Mouse (Mus musculus) limb, embryonic 10.5 days (tissue): ENCODE data around the gene Dnajc15. TPM values are rescaled to one million over a fixed set of nuclear protein-coding genes. Genes with fewer than 3 reads are reported as not detected.
"Not testable (repeated sequence)": the region's sequence is repeated elsewhere in the genome, so short reads cannot be mapped to it uniquely, and the experiment has no call there.

Experiments
- DNase-seq: peaks from one replicate; pipeline ENCODE4 v3.0.0-alpha.2; 2017; ENCODE audit warnings: low spot score
- H3K27ac ChIP-seq: fragments of 300-500 bp; sonication (generic); 2 replicates; pipeline ENCODE4 v1.5.1; 2016; ENCODE audit warnings: mild to moderate bottlenecking
- H3K27me3 ChIP-seq: fragments of 300-500 bp; sonication (generic); 2 replicates; pipeline ENCODE4 v1.6.1; 2016; ENCODE audit warnings: low read depth, mild to moderate bottlenecking; ENCODE audit not compliant: poor library complexity, severe bottlenecking
- H3K36me3 ChIP-seq: fragments of 300-500 bp; sonication (generic); 2 replicates; pipeline ENCODE4 v1.6.1; 2016; ENCODE audit warnings: mild to moderate bottlenecking, moderate library complexity
- H3K4me1 ChIP-seq: fragments of 300-500 bp; sonication (generic); 2 replicates; pipeline ENCODE4 v1.6.1; 2016
- H3K4me3 ChIP-seq: fragments of 300-500 bp; sonication (generic); 2 replicates; pipeline ENCODE4 v1.5.1; 2016; ENCODE audit warnings: mild to moderate bottlenecking, moderate library complexity
- H3K9me3 ChIP-seq: fragments of 300-500 bp; sonication (generic); replicated peaks from 2 replicates; pipeline ENCODE4 v1.6.1; 2016; ENCODE audit warnings: mild to moderate bottlenecking
- WGBS: fragments of 180-500 bp; shearing (Covaris S2); methylation state at CpG from one replicate; pipeline ENCODE4 v1.1.7; 2016; 5-methylcytosine and 5-hydroxymethylcytosine counted together
- polyA plus RNA-seq: library from polyadenylated mRNA; unstranded; fragments of >200 nt; fragmentation: Nextera tagmentation; extraction: Ambion mirVana; gene quantifications from 2 replicates; pipeline ENCODE4 v1.2.1, GENCODE M21; 2016

Dnajc15 gene
- polyA plus RNA-seq, 1 experiment from 2014 or later, result 118 TPM

DNA sequence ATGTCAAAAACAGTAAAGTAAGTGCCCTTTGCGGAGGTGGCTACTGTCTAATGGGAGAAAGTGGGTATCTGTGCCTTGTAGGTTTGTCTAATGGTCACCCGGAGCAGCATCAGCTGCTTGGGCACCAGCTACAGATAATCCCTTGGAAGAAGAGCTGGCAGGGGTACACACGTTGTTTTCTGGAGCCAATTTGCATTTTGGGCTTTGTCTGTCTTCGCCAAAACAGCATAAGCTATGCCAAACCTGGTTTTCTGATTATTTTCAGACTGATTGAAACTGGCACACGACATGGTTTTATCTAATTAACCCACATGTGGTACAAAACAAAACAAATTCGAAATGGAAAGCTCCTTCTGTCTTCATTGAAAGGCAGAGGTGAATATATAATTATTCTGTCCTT lies 7.7 kb upstream of the Dnajc15 start:
- H3K27me3 ChIP-seq, result no peaks in the 10 kb centered on the region
- H3K4me1 ChIP-seq, result no peaks in the 10 kb centered on the region
- 78% methylated on average over 6 of the region's 6 CpGs for WGBS

DNA sequence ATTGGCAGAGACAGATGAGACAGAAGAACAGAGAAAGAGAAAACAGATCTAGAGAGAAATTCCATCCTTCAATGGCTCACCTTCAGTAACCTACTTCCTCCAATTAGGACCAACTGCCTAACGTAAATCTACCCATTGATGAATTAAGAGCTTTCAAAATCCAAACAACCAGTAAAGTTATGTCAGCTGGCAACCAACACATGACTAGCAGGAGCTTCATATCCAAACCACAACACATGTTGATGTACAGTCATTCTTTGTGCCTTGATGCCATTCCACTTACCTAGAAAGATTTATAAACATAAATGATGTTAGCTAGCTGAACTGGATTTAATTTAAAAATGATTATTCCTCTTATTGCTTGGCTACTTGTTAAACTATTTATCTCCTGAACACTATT lies 7.1 kb upstream of the Dnajc15 start:
- 67% methylated on average over 1 of the region's 1 CpGs for WGBS
- no peaks in the 10 kb centered on the region for H3K36me3 ChIP-seq
- no peaks in the 10 kb centered on the region for H3K27me3 ChIP-seq
- no peaks in the 10 kb centered on the region for H3K9me3 ChIP-seq
- H3K4me3 ChIP-seq, result no peak overlapping the region
- H3K27ac ChIP-seq, result no peak overlapping the region
- no peaks in the 10 kb centered on the region for H3K4me1 ChIP-seq
- DNase-seq, result no peak

More for the DNA sequence above, 7.7 kb upstream of the Dnajc15 start:
- no peak for DNase-seq
- no peaks in the 10 kb centered on the region for H3K9me3 ChIP-seq
- no peak overlapping the region for H3K4me3 ChIP-seq
- no peaks in the 10 kb centered on the region for H3K36me3 ChIP-seq
- H3K27ac ChIP-seq, result no peak overlapping the region

- not testable (repeated sequence) for H3K36me3 ChIP-seq, H3K27me3 ChIP-seq, H3K9me3 ChIP-seq, H3K4me1 ChIP-seq, DNase-seq, H3K27ac ChIP-seq, H3K4me3 ChIP-seq
- 84% methylated on average over 2 of the region's 2 CpGs for WGBS
These were observed 3.0 kb upstream of the Dnajc15 start for GRCm38 (mm10) chr14:77877876-77878275.

DNA sequence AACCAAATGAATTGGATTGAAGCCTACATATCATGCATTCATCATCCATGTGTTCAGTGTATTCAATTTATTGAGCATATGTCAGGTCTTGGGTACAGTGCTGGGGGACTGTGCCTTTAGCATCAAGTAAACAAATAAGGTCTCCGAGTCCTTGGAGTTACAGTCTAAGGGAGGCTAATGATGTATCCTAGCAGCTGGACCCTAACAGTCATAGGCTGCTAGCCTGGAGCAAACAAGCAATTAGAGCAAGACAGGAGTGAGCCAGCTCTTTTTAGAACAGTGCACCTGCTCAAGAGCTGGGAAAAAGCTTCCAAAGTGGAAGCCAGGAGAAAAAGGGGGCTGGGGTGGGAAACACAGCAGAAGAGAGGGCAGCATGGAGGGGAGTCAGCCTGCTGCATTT lies 1.3 kb upstream of the Dnajc15 start:
- no peak overlapping the region for H3K27ac ChIP-seq
- H3K4me1 ChIP-seq, result peaks cover 9% of the 10 kb centered on the region
- no peak for DNase-seq
- H3K9me3 ChIP-seq, result no peaks in the 10 kb centered on the region
- H3K27me3 ChIP-seq, result no peaks in the 10 kb centered on the region
- H3K36me3 ChIP-seq, result no peaks in the 10 kb centered on the region
- H3K4me3 ChIP-seq, result no peak overlapping the region
- WGBS, result 81% methylated on average over 1 of the region's 1 CpGs

- Histone ChIP-seq H3K36me3 (0 out of 2 replicates have a peak, but pooled peaks cover 4% of the 10 kb centered on the region), H3K4me1 (peaks cover 9% of the 10 kb centered on the region), H3K4me3 (no peak overlapping the region), H3K27me3 (no peaks in the 10 kb centered on the region), H3K27ac (no peak overlapping the region), H3K9me3 (no peaks in the 10 kb centered on the region)
- 94% methylated on average over 6 of the region's 6 CpGs for WGBS
- DNase-seq, result no peak
These were observed 3.4 kb downstream of the Dnajc15 start for GRCm38 (mm10) chr14:77871380-77871975.

GRCm38 (mm10) chr14:77870926-77871325 lies 4.0 kb downstream of the Dnajc15 start:
- Histone ChIP-seq H3K27ac (no peak overlapping the region), H3K27me3 (no peaks in the 10 kb centered on the region), H3K4me3 (no peak overlapping the region), H3K36me3 (0 out of 2 replicates have a peak, but pooled peaks cover 4% of the 10 kb centered on the region), H3K9me3 (no peaks in the 10 kb centered on the region), H3K4me1 (peaks cover 9% of the 10 kb centered on the region)
- 87% methylated on average over 3 of the region's 3 CpGs for WGBS
- DNase-seq, result no peak

DNA sequence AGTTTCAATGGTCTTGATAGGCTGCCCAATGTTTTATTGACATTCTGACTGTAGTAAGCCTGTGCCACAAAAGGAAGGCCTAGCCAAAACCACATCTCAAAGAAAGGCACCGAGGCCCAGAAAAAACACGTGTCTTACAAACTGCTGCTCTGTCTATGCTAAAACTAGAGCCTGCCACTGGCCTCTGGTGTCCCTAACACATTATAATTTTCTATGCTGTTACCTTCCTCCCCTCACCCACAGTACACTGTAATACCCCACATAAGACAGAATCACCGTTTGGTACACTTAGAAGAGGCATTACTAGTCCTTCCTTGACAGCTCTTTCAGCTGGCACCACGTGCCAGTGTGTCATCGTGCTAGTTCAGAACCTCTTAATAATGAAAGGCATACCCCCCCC lies 7.3 kb downstream of the Dnajc15 start:
- no peak for DNase-seq
- no peak overlapping the region for H3K4me3 ChIP-seq
- no peak overlapping the region for H3K27ac ChIP-seq
- 0 out of 2 replicates have a peak, but pooled peaks cover 5% of the 10 kb centered on the region for H3K4me1 ChIP-seq
- H3K27me3 ChIP-seq, result no peaks in the 10 kb centered on the region
- WGBS, result 95% methylated on average over 5 of the region's 5 CpGs
- 0 out of 2 replicates have a peak, but pooled peaks cover 4% of the 10 kb centered on the region for H3K36me3 ChIP-seq
- no peaks in the 10 kb centered on the region for H3K9me3 ChIP-seq

GRCm38 (mm10) chr14:77864510-77864909 lies 10.4 kb downstream of the Dnajc15 start:
- H3K9me3 ChIP-seq, result no peaks in the 10 kb centered on the region
- WGBS, result 92% methylated on average over 6 of the region's 6 CpGs
- no peaks in the 10 kb centered on the region for H3K27me3 ChIP-seq
- peaks cover 13% of the 10 kb centered on the region; the same call in 1 of the 2 replicates for H3K4me1 ChIP-seq
- H3K36me3 ChIP-seq, result no peaks in the 10 kb centered on the region
- no peak overlapping the region for H3K27ac ChIP-seq
- no peak overlapping the region for H3K4me3 ChIP-seq
- no peak for DNase-seq

DNA sequence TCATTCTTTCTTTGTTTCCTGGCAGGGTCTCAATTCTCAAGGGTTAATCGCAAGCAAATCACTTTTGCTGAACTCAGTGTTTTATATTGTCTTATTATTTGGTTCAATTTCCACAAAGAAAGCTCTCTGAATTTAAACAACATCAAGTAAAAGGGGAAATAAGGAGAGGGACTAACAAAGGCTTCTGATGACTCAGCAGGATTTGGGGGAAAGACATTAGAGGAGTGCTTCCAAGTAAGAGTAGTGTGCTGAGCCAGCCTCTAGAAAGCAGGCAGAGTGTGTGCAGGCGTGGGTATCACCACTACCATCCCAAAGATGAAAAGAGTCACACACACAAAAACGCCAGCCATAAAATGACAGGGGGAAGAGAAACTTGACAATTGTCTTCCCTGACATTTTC lies 10.9 kb downstream of the Dnajc15 start:
- no peaks in the 10 kb centered on the region for H3K9me3 ChIP-seq
- H3K27ac ChIP-seq, result no peak overlapping the region
- no peaks in the 10 kb centered on the region for H3K27me3 ChIP-seq
- peaks cover 13% of the 10 kb centered on the region; the same call in 1 of the 2 replicates for H3K4me1 ChIP-seq
- H3K4me3 ChIP-seq, result no peak overlapping the region
- DNase-seq, result no peak
- H3K36me3 ChIP-seq, result no peaks in the 10 kb centered on the region
- WGBS, result 86% methylated on average over 3 of the region's 3 CpGs

DNA sequence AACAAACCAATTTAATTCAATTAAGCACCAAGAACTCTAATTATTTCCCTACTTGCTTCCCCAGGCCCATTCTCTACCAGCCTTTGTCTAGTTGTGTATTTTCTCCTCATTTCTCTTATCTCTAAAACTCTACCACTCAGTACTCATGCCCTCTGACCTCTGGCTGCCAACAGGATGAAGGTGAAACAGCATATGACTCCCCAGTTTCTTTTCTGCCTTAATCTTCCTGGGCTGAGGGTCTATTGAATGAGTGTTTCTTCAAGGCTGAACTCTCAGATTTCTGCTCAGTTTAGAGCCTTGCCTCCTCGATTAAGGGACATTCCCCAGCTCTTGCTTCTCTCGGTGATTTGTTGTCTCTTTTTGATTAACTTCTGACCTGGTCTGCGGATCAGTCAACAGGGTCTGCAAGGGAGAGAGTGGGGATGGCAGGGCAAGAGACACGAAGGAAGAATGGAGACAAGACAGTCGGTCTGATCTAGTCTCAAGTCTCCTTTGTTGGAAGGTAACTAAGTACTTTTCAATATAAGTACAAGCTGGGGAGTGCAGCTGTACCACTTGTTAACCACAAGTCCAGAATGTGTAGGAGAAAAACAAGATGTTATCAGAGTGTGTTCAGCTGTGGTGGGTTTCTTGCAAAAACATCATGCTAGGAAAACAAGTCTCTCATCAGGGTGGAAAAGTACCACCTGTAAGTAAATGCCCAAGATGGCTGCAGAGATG lies 13.9 kb downstream of the Dnajc15 start:
- no peaks in the 10 kb centered on the region for H3K9me3 ChIP-seq
- H3K36me3 ChIP-seq, result no peaks in the 10 kb centered on the region
- H3K4me3 ChIP-seq, result no peak overlapping the region
- H3K4me1 ChIP-seq, result peaks cover 13% of the 10 kb centered on the region; the same call in 1 of the 2 replicates
- DNase-seq, result no peak
- H3K27ac ChIP-seq, result no peak overlapping the region
- 59% methylated on average over 5 of the region's 5 CpGs for WGBS
- no peaks in the 10 kb centered on the region for H3K27me3 ChIP-seq

GRCm38 (mm10) chr14:77859894-77860293 lies 15.0 kb downstream of the Dnajc15 start:
- Histone ChIP-seq H3K4me1 (peaks cover 13% of the 10 kb centered on the region; the same call in 1 of the 2 replicates), H3K4me3 (no peak overlapping the region), H3K27me3 (no peaks in the 10 kb centered on the region), H3K36me3 (peaks cover 4% of the 10 kb centered on the region; the same call in 1 of the 2 replicates), H3K27ac (no peak overlapping the region), H3K9me3 (no peaks in the 10 kb centered on the region)
- 93% methylated on average over 1 of the region's 1 CpGs for WGBS
- DNase-seq, result no peak

- H3K27me3 ChIP-seq, result no peaks in the 10 kb centered on the region
- H3K4me3 ChIP-seq, result no peak overlapping the region
These were observed 21.0 kb downstream of the Dnajc15 start for GRCm38 (mm10) chr14:77853951-77854350.

DNA sequence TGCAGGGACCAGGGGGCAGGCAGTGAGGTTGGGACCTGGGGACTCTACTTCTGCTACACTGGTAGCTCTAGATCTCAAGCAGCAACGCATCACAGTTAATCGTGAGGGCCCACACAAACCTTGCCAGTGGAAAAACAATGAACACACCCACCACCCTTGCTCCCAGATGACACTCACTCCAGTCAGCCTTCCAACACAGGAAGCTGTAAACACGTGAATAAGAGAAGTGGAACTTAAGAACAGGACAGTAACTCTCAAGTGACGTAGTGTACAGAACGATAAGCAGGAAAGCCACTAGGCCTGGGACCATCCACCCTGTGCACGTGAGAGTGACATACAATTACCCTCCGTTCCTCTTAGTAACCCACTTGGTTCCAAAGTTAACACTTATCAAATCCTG lies 25.1 kb downstream of the Dnajc15 start:
- Histone ChIP-seq H3K4me1 (0 out of 2 replicates have a peak, but pooled peaks cover 9% of the 10 kb centered on the region), H3K9me3 (no peaks in the 10 kb centered on the region), H3K27ac (no peak overlapping the region), H3K27me3 (no peaks in the 10 kb centered on the region), H3K36me3 (peaks cover 10% of the 10 kb centered on the region; the same call in 1 of the 2 replicates), H3K4me3 (no peak overlapping the region)
- no peak for DNase-seq
- WGBS, result 86% methylated on average over 7 of the region's 7 CpGs

More at GRCm38 (mm10) chr14:77853951-77854350, 21.0 kb downstream of the Dnajc15 start:
- Histone ChIP-seq H3K9me3 (no peaks in the 10 kb centered on the region), H3K36me3 (peaks cover 15% of the 10 kb centered on the region), H3K4me1 (no peaks in the 10 kb centered on the region), H3K27ac (no peak overlapping the region)
- 80% methylated on average over 1 of the region's 1 CpGs for WGBS
- no peak for DNase-seq
